Mouse (Mus musculus): ENCODE measurements around the gene Itpr1.

- TF ChIP-seq CTCF (IDR thresholded peaks at IDR 0.05; ENCODE audit: insufficient read depth, low read depth, low read length): no peak
- no peak for TF ChIP-seq POLR2A (IDR thresholded peaks at IDR 0.05; ENCODE audit: insufficient read depth, low read depth, low read length)
Measured at GRCm38 (mm10) chr6:108379041-108379440, 166.1 kb downstream of the Itpr1 start.

Data from olfactory bulb, adult 2 months (tissue).